Mouse (Mus musculus): Measurements from ENCODE around the gene Macrod2. TPM values are rescaled to one million over a fixed set of nuclear protein-coding genes. Genes with fewer than 3 reads are reported as not detected.

The Macrod2 gene
- total RNA-seq, 1 experiment from 2014 or later, result 7.7 TPM

GRCm38 (mm10) chr2:141271541-141271940, 876.4 kb downstream of the Macrod2 start:
- ATAC-seq (replicated peaks in 1 of 2; ENCODE audit: insufficient read depth in 1 of 2, low FRiP score in 2 of 2, low TSS enrichment in 1 of 2, low read depth in 1 of 2, poor library complexity in 2 of 2, severe bottlenecking in 2 of 2), result no peak

- no peak for ATAC-seq (replicated peaks in 1 of 2; ENCODE audit: insufficient read depth in 1 of 2, low FRiP score in 2 of 2, low TSS enrichment in 1 of 2, low read depth in 1 of 2, poor library complexity in 2 of 2, severe bottlenecking in 2 of 2)
Measured at GRCm38 (mm10) chr2:141272966-141273365, 877.9 kb downstream of the Macrod2 start.

GRCm38 (mm10) chr2:141274262-141274661, 879.2 kb downstream of the Macrod2 start:
- ATAC-seq (replicated peaks in 1 of 2; ENCODE audit: insufficient read depth in 1 of 2, low FRiP score in 2 of 2, low TSS enrichment in 1 of 2, low read depth in 1 of 2, poor library complexity in 2 of 2, severe bottlenecking in 2 of 2), result peak; percentile 75 to 83

GRCm38 (mm10) chr2:141279130-141279698, 884.1 kb downstream of the Macrod2 start:
- no peak for ATAC-seq (replicated peaks in 1 of 2; ENCODE audit: insufficient read depth in 1 of 2, low FRiP score in 2 of 2, low TSS enrichment in 1 of 2, low read depth in 1 of 2, poor library complexity in 2 of 2, severe bottlenecking in 2 of 2)

GRCm38 (mm10) chr2:141280817-141281216, 885.7 kb downstream of the Macrod2 start:
- peak; percentile 68 to 90 for ATAC-seq (replicated peaks in 1 of 2; ENCODE audit: insufficient read depth in 1 of 2, low FRiP score in 2 of 2, low TSS enrichment in 1 of 2, low read depth in 1 of 2, poor library complexity in 2 of 2, severe bottlenecking in 2 of 2)

- no peak for ATAC-seq (replicated peaks in 1 of 2; ENCODE audit: insufficient read depth in 1 of 2, low FRiP score in 2 of 2, low TSS enrichment in 1 of 2, low read depth in 1 of 2, poor library complexity in 2 of 2, severe bottlenecking in 2 of 2)
Measured at GRCm38 (mm10) chr2:141286110-141286747, 891.1 kb downstream of the Macrod2 start.

GRCm38 (mm10) chr2:141288494-141288893, 893.4 kb downstream of the Macrod2 start:
- no peak for ATAC-seq (replicated peaks in 1 of 2; ENCODE audit: insufficient read depth in 1 of 2, low FRiP score in 2 of 2, low TSS enrichment in 1 of 2, low read depth in 1 of 2, poor library complexity in 2 of 2, severe bottlenecking in 2 of 2)

- ATAC-seq (replicated peaks in 1 of 2; ENCODE audit: insufficient read depth in 1 of 2, low FRiP score in 2 of 2, low TSS enrichment in 1 of 2, low read depth in 1 of 2, poor library complexity in 2 of 2, severe bottlenecking in 2 of 2), result no peak
Measured at GRCm38 (mm10) chr2:141289059-141289713, 894.1 kb downstream of the Macrod2 start.

- ATAC-seq (replicated peaks in 1 of 2; ENCODE audit: insufficient read depth in 1 of 2, low FRiP score in 2 of 2, low TSS enrichment in 1 of 2, low read depth in 1 of 2, poor library complexity in 2 of 2, severe bottlenecking in 2 of 2), result no peak
Measured at GRCm38 (mm10) chr2:141292847-141293246, 897.7 kb downstream of the Macrod2 start.

GRCm38 (mm10) chr2:141299168-141299567, 904.1 kb downstream of the Macrod2 start:
- no peak for ATAC-seq (replicated peaks in 1 of 2; ENCODE audit: insufficient read depth in 1 of 2, low FRiP score in 2 of 2, low TSS enrichment in 1 of 2, low read depth in 1 of 2, poor library complexity in 2 of 2, severe bottlenecking in 2 of 2)

GRCm38 (mm10) chr2:141301030-141301429, 905.9 kb downstream of the Macrod2 start:
- no peak for ATAC-seq (replicated peaks in 1 of 2; ENCODE audit: insufficient read depth in 1 of 2, low FRiP score in 2 of 2, low TSS enrichment in 1 of 2, low read depth in 1 of 2, poor library complexity in 2 of 2, severe bottlenecking in 2 of 2)

- ATAC-seq (replicated peaks in 1 of 2; ENCODE audit: insufficient read depth in 1 of 2, low FRiP score in 2 of 2, low TSS enrichment in 1 of 2, low read depth in 1 of 2, poor library complexity in 2 of 2, severe bottlenecking in 2 of 2), result no peak
Measured at GRCm38 (mm10) chr2:141308406-141308805, 913.3 kb downstream of the Macrod2 start.

GRCm38 (mm10) chr2:141312136-141312948, 917.2 kb downstream of the Macrod2 start:
- ATAC-seq (replicated peaks in 1 of 2; ENCODE audit: insufficient read depth in 1 of 2, low FRiP score in 2 of 2, low TSS enrichment in 1 of 2, low read depth in 1 of 2, poor library complexity in 2 of 2, severe bottlenecking in 2 of 2), result no peak

GRCm38 (mm10) chr2:141315349-141315748, 920.2 kb downstream of the Macrod2 start:
- no peak for ATAC-seq (replicated peaks in 1 of 2; ENCODE audit: insufficient read depth in 1 of 2, low FRiP score in 2 of 2, low TSS enrichment in 1 of 2, low read depth in 1 of 2, poor library complexity in 2 of 2, severe bottlenecking in 2 of 2)

- no peak for ATAC-seq (replicated peaks in 1 of 2; ENCODE audit: insufficient read depth in 1 of 2, low FRiP score in 2 of 2, low TSS enrichment in 1 of 2, low read depth in 1 of 2, poor library complexity in 2 of 2, severe bottlenecking in 2 of 2)
Measured at GRCm38 (mm10) chr2:141323956-141324460, 928.9 kb downstream of the Macrod2 start.

GRCm38 (mm10) chr2:141327296-141327695, 932.2 kb downstream of the Macrod2 start:
- no peak for ATAC-seq (replicated peaks in 1 of 2; ENCODE audit: insufficient read depth in 1 of 2, low FRiP score in 2 of 2, low TSS enrichment in 1 of 2, low read depth in 1 of 2, poor library complexity in 2 of 2, severe bottlenecking in 2 of 2)

- ATAC-seq (replicated peaks in 1 of 2; ENCODE audit: insufficient read depth in 1 of 2, low FRiP score in 2 of 2, low TSS enrichment in 1 of 2, low read depth in 1 of 2, poor library complexity in 2 of 2, severe bottlenecking in 2 of 2), result no peak
Measured at GRCm38 (mm10) chr2:141337708-141338107, 942.6 kb downstream of the Macrod2 start.
